Mouse (Mus musculus) heart, embryonic 14.5 days (tissue): ENCODE measurements around the gene Rgs12. TPM values are rescaled to one million over a fixed set of nuclear protein-coding genes. Genes with fewer than 3 reads are reported as not detected.

ENCODE experiments used
- ATAC-seq: fragments of 200-750 bp; cut with Nextera tagmentation; 2 replicates; pipeline ENCODE4 v1.8.0; 2017; ENCODE audit warnings: low read depth, moderate TSS enrichment; ENCODE audit not compliant: insufficient number of reproducible peaks, insufficient read depth, low FRiP score
- H3K27ac ChIP-seq, 2 experiments: fragments of 200-500 bp in 1 of 2; fragments of 300-500 bp in 1 of 2; sonication (generic) in 1 of 2; replicated peaks in 1 of 2; 2 replicates each; pipeline ENCODE4 v1.5.1; 2012 to 2014; ENCODE audit warnings: low read depth in 2 of 2, low read length in 2 of 2, control low read depth in 1 of 2, mild to moderate bottlenecking in 1 of 2, mixed read lengths in 1 of 2; ENCODE audit not compliant: control insufficient read depth in 1 of 2, insufficient read depth in 1 of 2
- H3K27me3 ChIP-seq: fragments of 300-500 bp; sonication (generic); 2 replicates; pipeline ENCODE4 v1.6.1; 2014; ENCODE audit warnings: mild to moderate bottlenecking, low read length, control low read depth; ENCODE audit not compliant: control insufficient read depth, insufficient read depth
- H3K36me3 ChIP-seq: fragments of 300-500 bp; sonication (generic); 2 replicates; pipeline ENCODE4 v1.6.1; 2014; ENCODE audit warnings: mild to moderate bottlenecking, control low read depth, low read length, mixed read lengths; ENCODE audit not compliant: control insufficient read depth, insufficient read depth
- H3K4me1 ChIP-seq, 2 experiments: fragments of 200-500 bp in 1 of 2; fragments of 300-500 bp in 1 of 2; sonication (generic) in 1 of 2; 2 replicates each; pipeline ENCODE4 v1.6.1; 2012 to 2014; ENCODE audit warnings: low read length in 2 of 2, control low read depth in 1 of 2, mixed read lengths in 1 of 2; ENCODE audit not compliant: control insufficient read depth in 2 of 2, insufficient read depth in 2 of 2
- H3K4me2 ChIP-seq: fragments of 300-500 bp; sonication (generic); 2 replicates; pipeline ENCODE4 v1.6.1; 2014; ENCODE audit warnings: mild to moderate bottlenecking, low read length
- H3K4me3 ChIP-seq, 2 experiments: fragments of 200-500 bp in 1 of 2; fragments of 300-500 bp in 1 of 2; sonication (generic) in 1 of 2; 2 replicates each; pipeline ENCODE4 v1.5.1; 2012 to 2014; ENCODE audit warnings: low read length in 2 of 2, mild to moderate bottlenecking in 2 of 2, control low read depth in 1 of 2, low read depth in 1 of 2, moderate library complexity in 1 of 2; ENCODE audit not compliant: control insufficient read depth in 1 of 2, insufficient read depth in 1 of 2
- H3K9ac ChIP-seq: fragments of 300-500 bp; sonication (generic); 2 replicates; pipeline ENCODE4 v1.6.1; 2014; ENCODE audit warnings: mild to moderate bottlenecking, low read length
- H3K9me3 ChIP-seq: fragments of 300-500 bp; sonication (generic); 2 replicates; pipeline ENCODE4 v1.6.1; 2016; ENCODE audit warnings: low read length, control low read depth; ENCODE audit not compliant: control insufficient read depth
- WGBS: fragments of 180-500 bp; shearing (Covaris S2); extraction: QIAGEN DNeasy Blood & Tissue Kit; methylation state at CpG from one replicate; pipeline ENCODE4 v1.1.7; 2014; 5-methylcytosine and 5-hydroxymethylcytosine counted together
- polyA plus RNA-seq: library from polyadenylated mRNA; unstranded; fragments of >200 nt; fragmentation: Nextera tagmentation; extraction: Ambion mirVana; gene quantifications from 2 replicates; pipeline ENCODE4 v1.2.1, GENCODE M21; 2014

The Rgs12 gene
- polyA plus RNA-seq, 1 experiment from 2014 or later: 30.6 TPM

GRCm38 (mm10) chr5:35054628-35055027, 105.4 kb downstream of the Rgs12 start:
- Histone ChIP-seq H3K9ac (no peak overlapping the region), H3K4me2 (no peak overlapping the region), H3K9me3 (no peaks in the 10 kb centered on the region), H3K36me3 (no peaks in the 10 kb centered on the region), H3K27me3 (peaks cover 11% of the 10 kb centered on the region; the same call in 1 of the 2 replicates), H3K27ac (no peak overlapping the region), H3K4me3 (no peak overlapping the region), H3K4me1 (peaks cover 13 to 27% of the 10 kb centered on the region in 2 experiments)
- ATAC-seq: no peak
- WGBS: 79% methylated on average over 3 of the region's 3 CpGs

- Histone ChIP-seq H3K4me1 (peaks cover 17 to 32% of the 10 kb centered on the region in 2 experiments), H3K9me3 (no peaks in the 10 kb centered on the region), H3K27ac (no peak overlapping the region), H3K9ac (no peak overlapping the region), H3K27me3 (peaks cover 11% of the 10 kb centered on the region; the same call in 1 of the 2 replicates), H3K4me2 (no peak overlapping the region), H3K36me3 (no peaks in the 10 kb centered on the region), H3K4me3 (no peak overlapping the region)
- ATAC-seq: no peak
- WGBS: 67% methylated on average over 12 of the region's 12 CpGs
Measured at GRCm38 (mm10) chr5:35055076-35055475, 105.8 kb downstream of the Rgs12 start.

- H3K27ac ChIP-seq: peak within 1 kb of the TSS in 1 of 2 experiments; percentile 77; a peak in 2 of 4 replicates
- peaks cover 11% of the 10 kb centered on the region; the same call in 1 of the 2 replicates for H3K27me3 ChIP-seq
Measured at GRCm38 (mm10) chr5:35056604-35057432, 107.6 kb downstream of the Rgs12 start, which contains the start of gene Dok7. Dok7 (plus strand) TSS chr5:35056766.

GRCm38 (mm10) chr5:35057582-35057981, 108.3 kb downstream of the Rgs12 start:
- WGBS: 30% methylated on average over 4 of the region's 4 CpGs

More at GRCm38 (mm10) chr5:35056604-35057432, 107.6 kb downstream of the Rgs12 start, which contains the start of gene Dok7:
- Histone ChIP-seq H3K36me3 (no peaks in the 10 kb centered on the region), H3K9ac (peak within 1 kb of the TSS; percentile 87), H3K4me1 (peaks cover 23 to 39% of the 10 kb centered on the region in 2 experiments), H3K9me3 (no peaks in the 10 kb centered on the region), H3K4me2 (peak within 1 kb of the TSS; percentile 94), H3K4me3 (peak within 1 kb of the TSS; percentile 59 to 71)
- ATAC-seq: peak; percentile 66
- WGBS: 1% methylated on average over 58 of the region's 74 CpGs

DNA sequence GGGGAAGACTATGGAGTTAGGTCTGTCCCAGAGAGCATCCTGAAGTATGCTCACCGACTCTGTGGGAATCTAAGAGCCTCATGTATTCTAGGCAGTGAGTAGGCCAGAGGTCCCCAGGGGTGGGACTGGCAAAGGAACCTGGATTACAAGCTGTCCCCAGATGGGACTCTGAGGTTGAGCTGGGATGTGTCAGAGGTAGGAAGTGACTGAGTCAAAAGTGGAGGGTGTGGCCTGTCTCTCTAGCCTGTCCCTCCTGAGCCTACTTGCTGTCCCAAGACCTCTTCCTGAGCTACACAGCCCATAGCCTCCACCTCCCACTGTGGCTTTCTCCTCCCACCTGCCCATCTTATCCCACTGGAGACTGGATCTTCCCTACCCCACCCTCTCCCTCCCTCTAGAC, 109.0 kb downstream of the Rgs12 start:
- peaks cover 23 to 39% of the 10 kb centered on the region in 2 experiments for H3K4me1 ChIP-seq

More at GRCm38 (mm10) chr5:35057582-35057981, 108.3 kb downstream of the Rgs12 start:
- ATAC-seq: no peak
- Histone ChIP-seq H3K36me3 (no peaks in the 10 kb centered on the region), H3K27ac (no peak overlapping the region), H3K9me3 (no peaks in the 10 kb centered on the region), H3K4me2 (peak overlapping the region; percentile 94), H3K9ac (peak overlapping the region; percentile 87), H3K4me3 (peak overlapping the region; percentile 59 to 71), H3K4me1 (peaks cover 23 to 39% of the 10 kb centered on the region in 2 experiments), H3K27me3 (peaks cover 11% of the 10 kb centered on the region; the same call in 1 of the 2 replicates)

GRCm38 (mm10) chr5:35060098-35060497, 110.9 kb downstream of the Rgs12 start:
- peak; percentile 32 for ATAC-seq
- peak overlapping the region; percentile 61; the same call in 1 of the 2 replicates for H3K9ac ChIP-seq
- peaks cover 11% of the 10 kb centered on the region; the same call in 1 of the 2 replicates for H3K27me3 ChIP-seq
- H3K4me3 ChIP-seq: no peak overlapping the region
- no peaks in the 10 kb centered on the region for H3K36me3 ChIP-seq
- WGBS: 34% methylated on average over 3 of the region's 3 CpGs
- H3K4me2 ChIP-seq: no peak overlapping the region
- peak overlapping the region; percentile 75 for H3K27ac ChIP-seq
- no peaks in the 10 kb centered on the region for H3K9me3 ChIP-seq
- H3K4me1 ChIP-seq: peaks cover 23 to 32% of the 10 kb centered on the region in 2 experiments

More for the DNA sequence above, 109.0 kb downstream of the Rgs12 start:
- H3K4me3 ChIP-seq: peak overlapping the region in 1 of 2 experiments; percentile 71; a peak in 2 of 4 replicates
- peak overlapping the region; percentile 87; the same call in 1 of the 2 replicates for H3K9ac ChIP-seq
- H3K4me2 ChIP-seq: peak overlapping the region; percentile 94
- peaks cover 11% of the 10 kb centered on the region; the same call in 1 of the 2 replicates for H3K27me3 ChIP-seq
- no peaks in the 10 kb centered on the region for H3K36me3 ChIP-seq
- 52% methylated on average over 1 of the region's 1 CpGs for WGBS
- no peak for ATAC-seq
- no peaks in the 10 kb centered on the region for H3K9me3 ChIP-seq
- H3K27ac ChIP-seq: no peak overlapping the region

DNA sequence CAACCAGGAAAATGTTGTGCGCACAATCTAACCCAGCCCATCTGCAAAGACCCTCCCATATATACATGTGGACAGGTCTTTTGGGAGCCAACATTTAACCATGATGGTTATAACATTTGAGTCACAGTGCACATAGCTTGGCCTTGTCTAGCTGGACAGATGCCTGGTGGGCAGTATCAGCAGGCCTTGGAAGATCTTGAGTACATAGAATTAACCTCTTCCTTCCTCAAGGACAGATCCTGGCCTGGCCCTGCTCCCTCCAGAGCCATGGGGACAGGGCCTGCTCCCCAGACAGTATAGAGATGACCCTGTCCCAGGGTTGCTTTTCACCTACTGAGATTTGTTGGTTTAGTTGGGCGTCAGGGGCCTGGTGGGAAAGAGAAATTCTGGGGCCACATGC, 120.6 kb downstream of the Rgs12 start:
- 87% methylated on average over 2 of the region's 2 CpGs for WGBS
- ATAC-seq: no peak

More for the DNA sequence above, 120.6 kb downstream of the Rgs12 start:
- Histone ChIP-seq H3K4me1 (peaks cover 0 to 11% of the 10 kb centered on the region in 2 experiments; a peak in 2 of 4 replicates), H3K27ac (no peak overlapping the region), H3K36me3 (peaks cover 11% of the 10 kb centered on the region; the same call in 1 of the 2 replicates), H3K4me2 (no peak overlapping the region), H3K4me3 (no peak overlapping the region), H3K9ac (no peak overlapping the region), H3K27me3 (no peaks in the 10 kb centered on the region), H3K9me3 (no peaks in the 10 kb centered on the region)
